Mouse (Mus musculus) forebrain, embryonic 11.5 days (tissue): ENCODE measurements around the gene Itpr3. TPM values are rescaled to one million over a fixed set of nuclear protein-coding genes. Genes with fewer than 3 reads are reported as not detected.

ENCODE experiments used
- ATAC-seq: fragments of 200-750 bp; cut with Nextera tagmentation; replicated peaks from 2 replicates; pipeline ENCODE4 v1.8.0; 2017; ENCODE audit warnings: moderate TSS enrichment; ENCODE audit not compliant: low FRiP score
- DNase-seq: peaks from one replicate; pipeline ENCODE4 v3.0.0-alpha.2; 2017; ENCODE audit warnings: low spot score
- H3K27ac ChIP-seq: fragments of 300-500 bp; sonication (generic); 2 replicates; pipeline ENCODE4 v1.5.1; 2014; ENCODE audit warnings: low read depth, low read length
- H3K27me3 ChIP-seq: fragments of 300-500 bp; sonication (generic); 2 replicates; pipeline ENCODE4 v1.6.1; 2014; ENCODE audit warnings: mild to moderate bottlenecking, low read length, mixed read lengths; ENCODE audit not compliant: control insufficient read depth, insufficient read depth
- H3K36me3 ChIP-seq: fragments of 300-500 bp; sonication (generic); 2 replicates; pipeline ENCODE4 v1.6.1; 2014; ENCODE audit warnings: mild to moderate bottlenecking, low read length, moderate library complexity, mixed read lengths; ENCODE audit not compliant: control insufficient read depth, insufficient read depth
- H3K4me1 ChIP-seq: fragments of 300-500 bp; sonication (generic); replicated peaks from 2 replicates; pipeline ENCODE4 v1.6.1; 2014; ENCODE audit warnings: low read length, mixed read lengths; ENCODE audit not compliant: control insufficient read depth, insufficient read depth
- H3K4me2 ChIP-seq: fragments of 300-500 bp; sonication (generic); 2 replicates; pipeline ENCODE4 v1.6.1; 2014; ENCODE audit warnings: low read depth, mild to moderate bottlenecking, low read length, moderate library complexity, mixed read lengths; ENCODE audit not compliant: severe bottlenecking
- H3K4me3 ChIP-seq: fragments of 300-500 bp; sonication (generic); 2 replicates; pipeline ENCODE4 v1.5.1; 2014; ENCODE audit warnings: low read depth, low read length
- H3K9ac ChIP-seq: fragments of 300-500 bp; sonication (generic); 2 replicates; pipeline ENCODE4 v1.6.1; 2014; ENCODE audit warnings: low read length
- H3K9me3 ChIP-seq: fragments of 300-500 bp; sonication (generic); 2 replicates; pipeline ENCODE4 v1.6.1; 2016; ENCODE audit warnings: low read length, mixed read lengths; ENCODE audit not compliant: control insufficient read depth
- WGBS: fragments of 180-500 bp; shearing (Covaris S2); extraction: QIAGEN DNeasy Blood & Tissue Kit; methylation state at CpG from one replicate; pipeline ENCODE4 v1.1.7; 2014; 5-methylcytosine and 5-hydroxymethylcytosine counted together
- polyA plus RNA-seq: library from polyadenylated mRNA; unstranded; fragments of >200 nt; fragmentation: Nextera tagmentation; extraction: Ambion mirVana; gene quantifications from 2 replicates; pipeline ENCODE4 v1.2.1, GENCODE M21; 2014

The Itpr3 gene
- polyA plus RNA-seq, 1 experiment from 2014 or later, result 2.2 TPM

DNA sequence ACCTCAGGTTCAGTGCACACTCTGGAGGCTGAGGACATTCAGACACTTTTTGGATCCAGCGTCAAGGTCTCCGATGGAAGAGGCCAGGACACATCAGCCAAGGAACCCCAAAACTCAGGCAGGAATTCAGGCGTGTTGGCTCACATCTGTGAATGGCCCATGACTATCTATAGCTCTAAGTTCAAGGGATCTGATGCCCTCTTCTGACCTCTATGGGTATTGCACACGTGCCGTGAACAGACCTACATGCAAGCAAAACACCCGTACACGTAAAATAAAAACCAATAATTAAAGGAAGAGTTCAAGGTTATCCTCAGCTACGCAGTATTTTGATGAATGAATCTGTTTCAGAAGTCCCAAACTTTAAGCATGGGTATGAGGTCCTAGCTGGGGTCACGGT, 49.6 kb downstream of the Itpr3 start:
- no peak for DNase-seq
- WGBS, result 88% methylated on average over 9 of the region's 9 CpGs

DNA sequence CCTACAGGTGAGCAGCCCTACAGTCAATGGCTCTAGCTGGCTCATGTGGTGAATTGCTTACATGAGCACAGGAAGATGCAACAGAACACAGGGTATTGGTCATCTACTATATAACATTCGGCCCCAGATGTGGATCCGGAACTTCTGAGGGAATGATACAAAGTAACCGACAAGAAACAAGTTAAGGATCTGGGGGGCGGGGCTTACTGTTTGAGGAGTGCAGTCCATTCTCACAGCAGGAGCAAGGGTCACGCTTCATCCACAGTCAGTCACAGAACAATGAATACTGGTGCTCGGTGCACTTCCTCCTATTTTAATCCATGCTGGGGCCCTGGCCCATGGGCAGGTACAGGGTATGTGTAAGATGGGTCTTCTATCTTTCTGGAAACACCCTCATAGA, 50.8 kb downstream of the Itpr3 start:
- no peak overlapping the region for H3K9ac ChIP-seq
- H3K27me3 ChIP-seq, result no peaks in the 10 kb centered on the region
- 75% methylated on average over 6 of the region's 6 CpGs for WGBS
- no peak for ATAC-seq
- no peak overlapping the region for H3K4me2 ChIP-seq
- no peaks in the 10 kb centered on the region for H3K36me3 ChIP-seq
- H3K9me3 ChIP-seq, result no peaks in the 10 kb centered on the region
- no peak overlapping the region for H3K27ac ChIP-seq
- H3K4me3 ChIP-seq, result no peak overlapping the region
- no peaks in the 10 kb centered on the region for H3K4me1 ChIP-seq
- DNase-seq, result no peak

More for the DNA sequence above, 49.6 kb downstream of the Itpr3 start:
- ATAC-seq, result no peak
- H3K36me3 ChIP-seq, result no peaks in the 10 kb centered on the region
- no peaks in the 10 kb centered on the region for H3K4me1 ChIP-seq
- H3K9me3 ChIP-seq, result no peaks in the 10 kb centered on the region
- no peak overlapping the region for H3K4me3 ChIP-seq
- no peak overlapping the region for H3K4me2 ChIP-seq
- no peak overlapping the region for H3K27ac ChIP-seq
- no peaks in the 10 kb centered on the region for H3K27me3 ChIP-seq
- H3K9ac ChIP-seq, result no peak overlapping the region

DNA sequence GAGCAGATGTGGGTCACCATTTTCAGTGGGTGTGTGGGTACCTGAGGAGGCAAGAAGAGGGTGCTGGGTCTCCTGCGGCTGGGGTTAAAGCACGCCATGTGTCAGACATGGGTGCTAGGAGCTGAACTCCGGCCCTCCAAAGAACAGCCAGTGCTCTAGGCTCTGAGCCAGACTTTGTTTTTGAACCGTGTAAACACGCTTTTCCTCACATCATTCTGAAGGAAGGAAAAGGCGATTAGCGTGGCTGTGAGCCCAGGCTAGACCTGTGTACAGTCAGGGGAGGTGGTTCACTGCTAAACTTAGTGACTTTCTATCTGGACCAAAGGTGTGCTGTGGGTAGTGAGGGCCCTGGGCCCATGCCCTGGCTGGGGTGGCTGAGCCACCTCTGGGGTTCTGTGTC, 53.0 kb downstream of the Itpr3 start:
- H3K4me1 ChIP-seq, result no peaks in the 10 kb centered on the region
- H3K9me3 ChIP-seq, result no peaks in the 10 kb centered on the region
- no peaks in the 10 kb centered on the region for H3K27me3 ChIP-seq
- H3K4me3 ChIP-seq, result no peak overlapping the region
- no peak for DNase-seq
- no peak overlapping the region for H3K4me2 ChIP-seq
- no peaks in the 10 kb centered on the region for H3K36me3 ChIP-seq
- no peak overlapping the region for H3K9ac ChIP-seq
- no peak for ATAC-seq
- H3K27ac ChIP-seq, result no peak overlapping the region
- WGBS, result 95% methylated on average over 7 of the region's 7 CpGs

DNA sequence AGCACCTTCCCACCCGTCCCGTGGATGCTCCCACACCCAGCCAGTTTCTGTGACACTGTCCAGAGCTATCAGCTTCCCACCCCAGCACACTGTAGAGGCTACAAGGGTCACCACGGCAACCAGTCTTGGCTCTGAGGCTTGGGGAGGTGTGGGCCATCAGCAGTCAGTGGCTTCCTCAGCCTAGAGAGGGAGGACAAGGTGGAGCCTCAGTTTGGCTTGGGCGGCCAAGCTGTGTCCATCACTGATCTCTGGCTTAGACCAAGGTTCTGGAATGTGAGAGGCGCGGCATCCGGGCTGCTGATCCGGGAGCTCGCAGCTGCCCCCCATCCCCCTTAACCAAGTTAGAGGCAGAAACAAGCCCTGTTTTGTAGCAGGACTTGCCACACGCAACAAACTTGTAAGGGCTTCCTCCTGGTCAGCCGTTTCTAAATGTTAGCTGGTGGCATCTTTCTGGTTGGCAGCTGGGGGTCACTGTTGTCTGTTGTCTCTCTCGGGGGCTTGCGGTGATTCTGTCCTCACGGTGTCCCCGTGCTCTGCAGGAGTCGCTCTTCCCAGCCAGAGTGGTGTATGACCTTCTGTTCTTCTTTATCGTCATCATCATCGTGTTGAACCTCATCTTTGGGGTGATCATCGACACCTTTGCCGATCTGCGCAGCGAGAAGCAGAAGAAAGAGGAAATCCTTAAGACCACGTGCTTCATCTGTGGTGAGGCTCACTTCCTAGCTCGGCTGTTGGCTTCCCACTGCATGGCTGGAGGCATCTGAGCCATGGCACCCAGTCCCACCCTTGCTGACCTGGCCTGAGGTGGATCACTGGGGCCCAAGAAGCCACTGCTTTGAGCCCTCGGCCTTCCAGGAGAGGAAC, 61.8 kb downstream of the Itpr3 start:
- DNase-seq (no peak), ATAC-seq (no peak)
- Histone ChIP-seq H3K36me3 (no peaks in the 10 kb centered on the region; the same call in 1 of the 2 replicates), H3K27me3 (no peaks in the 10 kb centered on the region), H3K9me3 (no peaks in the 10 kb centered on the region), H3K4me1 (peaks cover 7% of the 10 kb centered on the region; the same call in 1 of the 2 replicates), H3K4me2 (no peak overlapping the region), H3K9ac (no peak overlapping the region), H3K4me3 (no peak overlapping the region), H3K27ac (no peak overlapping the region)
- 88% methylated on average over 25 of the region's 25 CpGs for WGBS

DNA sequence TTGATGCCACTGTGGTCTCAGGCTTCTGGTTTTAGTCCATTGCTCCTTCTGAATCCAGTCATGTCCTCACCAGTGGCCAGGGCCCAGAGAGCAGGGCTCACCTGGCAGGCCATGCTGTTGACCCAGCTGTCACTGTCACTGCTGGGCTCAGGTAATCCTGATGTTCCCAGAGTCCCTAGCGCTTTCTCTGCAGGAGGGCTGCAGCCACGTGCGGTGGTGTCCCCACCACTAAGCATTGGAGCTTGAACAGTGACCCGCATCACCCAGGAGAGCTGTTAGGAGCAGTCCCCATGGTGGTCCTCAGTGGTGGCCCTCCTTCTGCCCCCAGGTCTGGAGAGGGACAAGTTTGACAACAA, 62.4 kb downstream of the Itpr3 start:
- WGBS, result 64% methylated on average over 4 of the region's 4 CpGs

DNA sequence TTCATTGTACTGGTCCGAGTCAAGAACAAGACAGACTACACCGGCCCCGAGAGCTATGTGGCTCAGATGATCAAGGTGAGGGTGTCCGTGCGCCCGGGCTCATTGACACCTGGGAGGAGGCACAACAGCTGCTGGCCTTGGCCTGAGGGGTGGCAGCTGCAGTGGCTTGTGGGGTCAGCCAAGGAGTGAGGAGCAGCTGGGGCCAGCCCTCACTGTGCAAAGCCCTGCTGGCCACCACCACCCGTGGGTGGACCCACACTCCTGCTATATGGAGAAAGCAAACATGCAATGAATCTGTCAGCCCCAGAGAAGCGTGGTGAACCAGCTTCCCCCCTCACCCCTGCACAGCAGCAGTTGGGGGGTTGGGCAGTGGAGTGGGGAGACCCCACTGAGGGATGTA, 62.9 kb downstream of the Itpr3 start:
- DNase-seq (no peak), ATAC-seq (no peak)
- Histone ChIP-seq H3K36me3 (no peaks in the 10 kb centered on the region; the same call in 1 of the 2 replicates), H3K9ac (no peak overlapping the region), H3K27ac (no peak overlapping the region), H3K9me3 (no peaks in the 10 kb centered on the region), H3K4me2 (no peak overlapping the region), H3K27me3 (no peaks in the 10 kb centered on the region), H3K4me1 (peaks cover 7% of the 10 kb centered on the region; the same call in 1 of the 2 replicates), H3K4me3 (no peak overlapping the region)
- WGBS, result 63% methylated on average over 8 of the region's 8 CpGs

More for the DNA sequence above, 62.4 kb downstream of the Itpr3 start:
- ATAC-seq, result no peak
- Histone ChIP-seq H3K9ac (no peak overlapping the region), H3K9me3 (no peaks in the 10 kb centered on the region), H3K4me3 (no peak overlapping the region), H3K4me1 (peaks cover 7% of the 10 kb centered on the region; the same call in 1 of the 2 replicates), H3K27ac (no peak overlapping the region), H3K4me2 (no peak overlapping the region), H3K27me3 (no peaks in the 10 kb centered on the region), H3K36me3 (no peaks in the 10 kb centered on the region; the same call in 1 of the 2 replicates)
- no peak for DNase-seq

DNA sequence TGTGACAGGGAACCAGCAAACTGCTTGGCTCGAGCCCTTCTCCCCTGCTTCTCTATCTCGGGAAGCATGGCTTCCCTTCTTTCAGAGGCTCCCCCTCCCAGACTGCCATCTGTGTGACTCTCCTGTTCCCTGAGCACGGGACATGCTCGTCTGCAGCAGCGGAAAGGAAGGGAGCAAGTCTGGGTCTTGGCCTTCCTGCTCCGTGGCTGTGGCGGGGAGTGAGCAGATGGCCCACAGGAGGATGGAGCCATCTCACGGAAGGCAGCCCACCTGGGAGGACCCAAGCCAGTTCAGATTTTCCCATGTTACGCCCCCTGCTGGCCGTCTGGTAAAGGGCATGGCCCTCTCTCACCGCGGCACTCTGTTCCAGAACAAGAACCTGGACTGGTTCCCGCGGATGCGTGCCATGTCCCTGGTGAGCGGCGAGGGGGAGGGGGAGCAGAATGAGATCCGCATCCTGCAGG, 63.5 kb downstream of the Itpr3 start:
- Histone ChIP-seq H3K4me1 (peaks cover 7% of the 10 kb centered on the region; the same call in 1 of the 2 replicates), H3K4me3 (no peak overlapping the region), H3K27me3 (no peaks in the 10 kb centered on the region), H3K9me3 (no peaks in the 10 kb centered on the region), H3K27ac (no peak overlapping the region), H3K4me2 (0 out of 2 replicates have a peak overlapping the region, but pooled peaks have one; percentile 11), H3K9ac (peak overlapping the region; percentile 12), H3K36me3 (no peaks in the 10 kb centered on the region; the same call in 1 of the 2 replicates)
- no peak for ATAC-seq
- peak; percentile 89 for DNase-seq
- WGBS, result 5% methylated on average over 18 of the region's 18 CpGs

DNA sequence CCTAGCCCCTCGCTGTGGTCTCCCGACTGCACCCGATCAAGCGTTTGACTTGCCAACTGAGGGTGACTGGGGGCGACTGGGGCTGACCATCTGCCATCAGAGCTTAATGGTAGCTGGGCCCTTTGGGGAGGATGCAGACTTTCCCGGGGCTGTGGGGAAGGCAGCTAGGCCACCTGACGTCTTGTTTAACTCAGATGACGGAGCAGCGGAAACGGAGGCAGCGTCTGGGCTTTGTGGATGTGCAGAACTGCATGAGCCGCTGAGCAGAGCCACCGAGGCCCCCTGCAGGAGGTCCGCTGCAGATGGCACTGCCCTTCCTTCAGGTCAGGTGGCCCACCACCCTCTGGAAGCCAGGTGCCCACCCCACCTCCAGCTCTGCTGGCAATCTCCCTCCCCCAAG, 64.2 kb downstream of the Itpr3 start:
- Histone ChIP-seq H3K4me1 (peaks cover 7% of the 10 kb centered on the region; the same call in 1 of the 2 replicates), H3K9ac (peak overlapping the region; percentile 12), H3K36me3 (no peaks in the 10 kb centered on the region; the same call in 1 of the 2 replicates), H3K27me3 (no peaks in the 10 kb centered on the region), H3K9me3 (no peaks in the 10 kb centered on the region), H3K4me2 (no peak overlapping the region), H3K4me3 (no peak overlapping the region), H3K27ac (no peak overlapping the region)
- 48% methylated on average over 14 of the region's 14 CpGs for WGBS
- ATAC-seq, result no peak
- DNase-seq, result no peak
